Mouse (Mus musculus): ENCODE measurements around the gene Sec22b. TPM values are rescaled to one million over a fixed set of nuclear protein-coding genes. Genes with fewer than 3 reads are reported as not detected.

Sec22b gene
- polyA plus RNA-seq, 1 experiment from 2014 or later: 103 TPM

DNA sequence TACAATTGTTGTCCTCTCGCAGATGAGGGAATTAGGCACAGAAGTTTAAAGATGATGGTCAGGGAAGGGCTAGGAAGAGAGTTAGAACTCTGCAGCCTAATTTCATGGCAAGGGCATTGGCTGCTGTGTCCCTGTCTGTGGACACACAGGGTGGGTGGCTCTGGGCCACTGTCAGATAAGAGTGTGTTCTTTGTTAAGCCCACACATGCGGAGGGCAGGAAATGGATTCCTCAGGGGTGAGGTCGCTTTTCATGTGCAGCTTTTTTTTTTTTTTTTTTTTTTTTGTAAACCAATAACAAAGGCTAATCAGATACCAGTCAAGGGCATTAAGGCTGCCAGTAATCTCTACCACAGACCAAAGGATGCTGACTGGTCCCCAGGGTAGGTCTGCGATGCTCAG lies 45.4 kb downstream of the Sec22b start:
- no peaks in the 10 kb centered on the region for H3K36me3 ChIP-seq
- H3K9me3 ChIP-seq: no peaks in the 10 kb centered on the region
- no peak overlapping the region for H3K4me2 ChIP-seq (replicated peaks)
- 24% methylated on average over 4 of the region's 4 CpGs for WGBS
- H3K9ac ChIP-seq (replicated peaks): no peak overlapping the region
- H3K27me3 ChIP-seq: peaks cover 6% of the 10 kb centered on the region; the same call in 1 of the 2 replicates
- peaks cover 19% of the 10 kb centered on the region for H3K4me1 ChIP-seq (replicated peaks)
- H3K27ac ChIP-seq: no peak overlapping the region
- H3K4me3 ChIP-seq (replicated peaks): no peak overlapping the region
- ATAC-seq: no peak

DNA sequence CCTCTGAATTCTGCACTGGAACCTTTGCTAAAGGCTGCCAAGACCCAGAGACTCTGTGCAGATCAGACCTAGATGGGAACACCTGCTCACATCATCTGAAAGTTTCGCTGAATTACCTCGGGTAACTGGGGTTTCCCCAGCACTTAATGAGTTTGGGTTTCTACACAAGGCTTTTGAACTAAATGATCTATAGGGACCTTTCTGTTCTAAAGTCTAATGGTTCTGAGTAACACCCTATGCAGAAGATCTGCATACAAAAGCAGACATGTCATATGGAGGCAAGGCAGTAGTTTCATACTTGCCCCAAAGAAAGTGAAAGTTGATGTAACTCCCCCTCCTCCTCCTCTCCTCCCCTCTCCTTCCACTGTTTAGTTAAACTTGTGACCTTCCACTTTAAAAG lies 47.5 kb downstream of the Sec22b start:
- Histone ChIP-seq H3K4me1 (replicated peaks) (peaks cover 7% of the 10 kb centered on the region), H3K36me3 (no peaks in the 10 kb centered on the region), H3K9ac (replicated peaks) (no peak overlapping the region), H3K27me3 (0 out of 2 replicates have a peak, but pooled peaks cover 3% of the 10 kb centered on the region), H3K4me3 (replicated peaks) (no peak overlapping the region), H3K9me3 (no peaks in the 10 kb centered on the region), H3K4me2 (replicated peaks) (no peak overlapping the region), H3K27ac (no peak overlapping the region)
- 97% methylated on average over 2 of the region's 2 CpGs for WGBS
- no peak for ATAC-seq

GRCm38 (mm10) chr3:97949946-97950345 lies 49.0 kb downstream of the Sec22b start:
- no peak overlapping the region for H3K4me3 ChIP-seq (replicated peaks)
- no peaks in the 10 kb centered on the region; the same call in 1 of the 2 replicates for H3K9me3 ChIP-seq
- H3K4me2 ChIP-seq (replicated peaks): no peak overlapping the region
- H3K4me1 ChIP-seq (replicated peaks): peaks cover 7% of the 10 kb centered on the region
- H3K27me3 ChIP-seq: no peaks in the 10 kb centered on the region
- no peak overlapping the region for H3K9ac ChIP-seq (replicated peaks)
- WGBS: 76% methylated on average over 5 of the region's 5 CpGs
- H3K27ac ChIP-seq: no peak overlapping the region
- no peak for ATAC-seq
- no peaks in the 10 kb centered on the region for H3K36me3 ChIP-seq

GRCm38 (mm10) chr3:97951134-97951533 lies 50.1 kb downstream of the Sec22b start:
- H3K9me3 ChIP-seq: no peaks in the 10 kb centered on the region; the same call in 1 of the 2 replicates
- 86% methylated on average over 3 of the region's 3 CpGs for WGBS
- no peak overlapping the region for H3K27ac ChIP-seq
- no peak overlapping the region for H3K4me3 ChIP-seq (replicated peaks)
- H3K9ac ChIP-seq (replicated peaks): no peak overlapping the region
- no peak for ATAC-seq
- H3K4me1 ChIP-seq (replicated peaks): peaks cover 7% of the 10 kb centered on the region
- no peaks in the 10 kb centered on the region for H3K27me3 ChIP-seq
- H3K4me2 ChIP-seq (replicated peaks): no peak overlapping the region
- no peaks in the 10 kb centered on the region for H3K36me3 ChIP-seq

DNA sequence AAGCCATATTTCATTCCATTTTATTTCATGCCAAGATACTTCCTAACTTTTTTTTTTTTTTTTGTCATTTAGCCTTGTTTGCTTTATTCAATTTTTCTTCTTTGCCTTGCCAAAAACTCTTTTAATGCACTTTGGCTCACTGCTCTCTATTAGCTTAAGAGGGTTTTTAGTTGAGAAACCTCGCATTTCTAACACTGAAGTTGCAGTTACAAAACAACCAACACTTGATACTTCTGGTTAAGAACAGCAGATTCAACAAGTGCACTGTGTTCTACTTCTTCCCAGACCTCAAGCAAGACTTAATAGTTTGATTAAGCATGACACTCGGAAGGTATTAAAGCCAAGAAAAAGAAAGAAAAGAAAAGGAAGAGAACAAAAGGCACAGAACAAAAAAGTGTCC lies 52.2 kb downstream of the Sec22b start:
- Histone ChIP-seq H3K4me1 (replicated peaks) (no peaks in the 10 kb centered on the region), H3K9ac (replicated peaks) (no peak overlapping the region), H3K4me2 (replicated peaks) (no peak overlapping the region), H3K9me3 (no peaks in the 10 kb centered on the region; the same call in 1 of the 2 replicates), H3K4me3 (replicated peaks) (no peak overlapping the region), H3K27me3 (no peaks in the 10 kb centered on the region), H3K27ac (no peak overlapping the region), H3K36me3 (no peaks in the 10 kb centered on the region)
- no peak for ATAC-seq
- WGBS: 71% methylated on average over 2 of the region's 2 CpGs

DNA sequence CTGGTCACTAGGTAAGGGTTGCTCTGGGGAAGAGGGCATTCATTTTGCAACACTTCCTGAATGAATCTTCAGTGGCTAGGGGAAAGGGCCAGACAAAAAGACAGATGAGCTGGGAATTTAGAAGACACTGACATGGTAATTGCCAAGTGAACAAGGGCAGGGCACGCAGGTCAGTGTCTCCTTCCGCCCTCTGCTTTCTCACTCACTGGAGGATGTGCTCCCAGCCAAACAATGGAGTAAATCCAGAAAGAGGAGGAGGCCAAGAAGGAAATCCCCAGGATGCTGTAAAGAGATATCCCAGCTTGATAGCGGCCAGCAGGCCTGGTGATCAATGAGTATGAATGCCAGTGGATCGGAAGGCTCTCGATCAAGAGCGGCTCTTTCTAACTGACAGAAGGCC lies 55.3 kb downstream of the Sec22b start:
- Histone ChIP-seq H3K4me2 (replicated peaks) (no peak overlapping the region), H3K36me3 (no peaks in the 10 kb centered on the region), H3K4me3 (replicated peaks) (no peak overlapping the region), H3K9ac (replicated peaks) (no peak overlapping the region), H3K9me3 (no peaks in the 10 kb centered on the region; the same call in 1 of the 2 replicates), H3K4me1 (replicated peaks) (peaks cover 5% of the 10 kb centered on the region), H3K27me3 (no peaks in the 10 kb centered on the region), H3K27ac (no peak overlapping the region)
- ATAC-seq: no peak
- 51% methylated on average over 6 of the region's 6 CpGs for WGBS

DNA sequence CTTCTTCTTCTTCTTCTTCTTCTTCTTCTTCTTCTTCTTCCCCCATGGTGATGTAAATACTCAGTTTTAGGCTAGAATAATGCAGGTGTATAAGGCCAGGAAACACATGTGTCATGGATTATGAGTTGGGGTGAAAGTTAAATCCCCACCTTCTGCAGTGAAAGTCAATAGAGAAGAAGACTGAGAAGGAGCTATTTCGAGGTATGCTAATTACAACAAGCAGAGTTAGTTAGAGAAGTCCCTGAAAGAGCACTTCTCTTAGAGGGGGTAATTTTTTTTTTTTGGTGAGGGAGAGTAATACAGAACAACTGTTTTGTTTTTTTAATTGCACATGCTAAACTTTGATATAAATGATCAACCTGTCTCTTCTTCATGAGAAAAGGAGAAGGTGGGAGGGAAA lies 55.9 kb downstream of the Sec22b start:
- Histone ChIP-seq H3K9ac (replicated peaks) (no peak overlapping the region), H3K27me3 (no peaks in the 10 kb centered on the region), H3K4me3 (replicated peaks) (no peak overlapping the region), H3K4me1 (replicated peaks) (peaks cover 7% of the 10 kb centered on the region), H3K9me3 (no peaks in the 10 kb centered on the region; the same call in 1 of the 2 replicates), H3K4me2 (replicated peaks) (no peak overlapping the region), H3K27ac (no peak overlapping the region), H3K36me3 (no peaks in the 10 kb centered on the region)
- ATAC-seq: no peak
- 61% methylated on average over 1 of the region's 1 CpGs for WGBS

GRCm38 (mm10) chr3:97960783-97961594 lies 60.0 kb downstream of the Sec22b start:
- Histone ChIP-seq H3K4me1 (replicated peaks) (peaks cover 7% of the 10 kb centered on the region), H3K27me3 (no peaks in the 10 kb centered on the region), H3K4me3 (replicated peaks) (no peak overlapping the region), H3K9me3 (no peaks in the 10 kb centered on the region), H3K36me3 (no peaks in the 10 kb centered on the region), H3K9ac (replicated peaks) (no peak overlapping the region), H3K27ac (no peak overlapping the region), H3K4me2 (replicated peaks) (no peak overlapping the region)
- ATAC-seq: 0 out of 2 replicates have a peak, but pooled peaks have one; percentile 30
- WGBS: 54% methylated on average over 14 of the region's 14 CpGs

DNA sequence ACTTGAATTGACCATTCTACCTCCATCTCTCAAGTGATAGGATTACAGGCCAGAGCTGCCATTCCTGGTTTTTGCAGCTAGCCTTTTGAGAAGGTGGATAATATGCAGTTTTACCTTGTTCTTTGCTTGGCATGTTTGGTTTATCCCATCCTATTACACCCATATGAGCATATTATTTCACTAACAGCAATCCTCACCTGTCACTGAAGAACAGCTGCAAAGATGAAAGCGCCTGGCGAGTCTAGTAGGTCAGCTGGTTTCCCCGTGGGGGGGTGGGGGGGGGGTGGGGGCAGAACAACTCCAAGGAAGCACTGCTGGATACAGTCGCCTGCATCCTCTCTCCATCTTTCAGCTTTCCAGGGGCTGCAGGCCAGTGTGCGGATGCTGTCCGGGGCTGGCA lies 61.0 kb downstream of the Sec22b start:
- H3K9ac ChIP-seq (replicated peaks): no peak overlapping the region
- no peak overlapping the region for H3K27ac ChIP-seq
- H3K4me2 ChIP-seq (replicated peaks): no peak overlapping the region
- 75% methylated on average over 6 of the region's 6 CpGs for WGBS
- no peaks in the 10 kb centered on the region for H3K36me3 ChIP-seq
- peaks cover 7% of the 10 kb centered on the region for H3K4me1 ChIP-seq (replicated peaks)
- H3K27me3 ChIP-seq: no peaks in the 10 kb centered on the region
- ATAC-seq: 0 out of 2 replicates have a peak, but pooled peaks have one; percentile 45
- H3K4me3 ChIP-seq (replicated peaks): no peak overlapping the region
- no peaks in the 10 kb centered on the region for H3K9me3 ChIP-seq

DNA sequence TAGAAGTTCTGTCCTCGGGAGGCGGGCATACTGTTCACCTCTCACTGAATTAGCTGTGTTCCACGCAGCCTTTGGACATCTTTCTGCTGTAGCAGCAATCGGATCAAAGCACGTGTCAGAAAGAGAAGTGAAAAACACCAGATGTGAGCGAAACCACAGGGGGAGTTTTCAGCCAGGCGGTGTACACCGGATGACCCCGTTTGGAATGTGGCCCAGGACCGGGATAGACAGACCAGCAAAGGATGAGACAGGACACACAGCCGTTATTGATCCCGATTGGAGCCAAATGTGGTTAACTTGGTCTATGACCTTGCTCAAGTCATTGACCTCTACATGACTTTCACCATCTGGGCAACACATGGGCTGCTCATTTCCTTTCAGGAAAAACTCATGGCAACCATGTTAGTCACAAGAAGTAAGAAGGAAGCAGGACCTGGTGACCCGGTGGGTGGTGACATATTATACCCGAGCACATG lies 63.9 kb downstream of the Sec22b start:
- no peak for ATAC-seq
- H3K4me3 ChIP-seq (replicated peaks): no peak overlapping the region
- H3K4me2 ChIP-seq (replicated peaks): no peak overlapping the region
- 91% methylated on average over 14 of the region's 14 CpGs for WGBS
- no peaks in the 10 kb centered on the region for H3K27me3 ChIP-seq
- H3K36me3 ChIP-seq: no peaks in the 10 kb centered on the region
- H3K4me1 ChIP-seq (replicated peaks): peaks cover 7% of the 10 kb centered on the region
- no peaks in the 10 kb centered on the region for H3K9me3 ChIP-seq
- no peak overlapping the region for H3K27ac ChIP-seq
- H3K9ac ChIP-seq (replicated peaks): no peak overlapping the region

- WGBS: 71% methylated on average over 2 of the region's 2 CpGs
- no peak overlapping the region for H3K4me3 ChIP-seq (replicated peaks)
- H3K4me2 ChIP-seq (replicated peaks): no peak overlapping the region
- no peak for ATAC-seq
- no peaks in the 10 kb centered on the region; the same call in 1 of the 2 replicates for H3K4me1 ChIP-seq (replicated peaks)
- no peak overlapping the region for H3K27ac ChIP-seq
- 0 out of 2 replicates have a peak, but pooled peaks cover 4% of the 10 kb centered on the region for H3K27me3 ChIP-seq
- H3K9me3 ChIP-seq: no peaks in the 10 kb centered on the region
- no peak overlapping the region for H3K9ac ChIP-seq (replicated peaks)
- H3K36me3 ChIP-seq: no peaks in the 10 kb centered on the region
Observed at GRCm38 (mm10) chr3:97967627-97968026, 66.6 kb downstream of the Sec22b start.

DNA sequence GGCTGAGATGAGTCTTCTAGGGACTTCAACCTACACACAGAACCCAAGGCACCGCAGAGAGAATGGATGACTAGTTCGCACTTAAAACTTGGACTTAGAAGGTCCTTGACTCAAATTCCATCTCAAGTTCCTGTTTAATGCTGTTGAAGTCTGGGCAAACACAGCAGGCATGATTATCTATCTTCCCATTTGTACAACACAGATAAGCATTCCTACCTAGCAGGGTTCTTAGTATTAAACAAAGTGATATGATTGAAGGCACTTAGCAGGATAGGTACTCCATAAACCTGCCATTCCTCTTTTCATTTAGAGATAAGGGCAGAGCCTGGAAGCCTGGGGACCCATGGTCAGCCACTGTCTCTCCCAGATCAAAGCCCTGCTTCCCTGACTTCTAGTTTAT lies 67.2 kb downstream of the Sec22b start:
- Histone ChIP-seq H3K4me3 (replicated peaks) (no peak overlapping the region), H3K36me3 (no peaks in the 10 kb centered on the region), H3K4me1 (replicated peaks) (no peaks in the 10 kb centered on the region; the same call in 1 of the 2 replicates), H3K4me2 (replicated peaks) (no peak overlapping the region), H3K27ac (no peak overlapping the region), H3K9ac (replicated peaks) (no peak overlapping the region), H3K9me3 (no peaks in the 10 kb centered on the region), H3K27me3 (0 out of 2 replicates have a peak, but pooled peaks cover 4% of the 10 kb centered on the region)
- 96% methylated on average over 2 of the region's 2 CpGs for WGBS
- ATAC-seq: no peak

Measured in midbrain, embryonic 13.5 days (tissue).